Mouse (Mus musculus) gastrocnemius, postnatal 36 days (tissue): ENCODE results near the gene Cyp2d26. TPM values are rescaled to one million over a fixed set of nuclear protein-coding genes. Genes with fewer than 3 reads are reported as not detected.
A peak's percentile ranks its signal among the peaks of the same experiment; 100 is the strongest.
"Not testable (repeated sequence)": the region's sequence is repeated elsewhere in the genome, so short reads cannot be mapped to it uniquely, and the experiment has no call there.

Source experiments
- DNase-seq, 2 experiments: peaks; one replicate each; pipeline ENCODE4 v3.0.0; 2022
- intact Hi-C: fragments of 180-260 bp; cut with DNase I; formaldehyde crosslinking; loops from one replicate; pipeline ENCODE4 v1.15.1; 2025
- long read RNA-seq, 2 experiments: library from polyadenylated mRNA; stranded (forward); transcript quantifications; one replicate each; pipeline ENCODE4 v2.0.0; 2021
- total RNA-seq, 2 experiments: library from RNA; stranded (reverse); gene quantifications; 2 replicates each; pipeline ENCODE4 v1.2.3; 2021

The Cyp2d26 gene
- total RNA-seq, result not detected
- long read RNA-seq, experiment 1, result 0 reads
- long read RNA-seq, experiment 2, result 0 reads

DNA sequence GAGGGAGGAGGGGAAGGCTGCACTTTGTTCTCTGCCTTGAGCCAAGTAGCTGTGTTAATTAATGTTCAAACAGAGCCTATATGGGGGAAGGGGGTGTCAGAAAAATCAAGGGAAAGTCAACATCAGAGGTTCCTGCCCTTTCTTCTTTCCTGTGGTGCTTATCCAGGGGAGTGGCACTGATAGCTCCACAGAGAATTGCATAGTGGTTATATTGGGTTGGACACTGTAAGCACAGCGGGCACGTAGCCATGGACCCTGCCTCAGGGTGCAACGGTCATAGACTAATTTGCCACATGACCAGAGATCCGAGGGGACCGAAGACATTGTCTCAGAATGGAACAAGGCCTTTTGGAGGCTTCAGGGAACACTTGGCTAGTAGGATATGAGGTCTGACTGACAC is at the start of gene Cyp2d26:
Gene Cyp2d26, minus strand, starts transcription at position 18 of the 400 bp plus-strand sequence.
- DNase-seq, result no peak
- intact Hi-C loops, result no loop called here

DNA sequence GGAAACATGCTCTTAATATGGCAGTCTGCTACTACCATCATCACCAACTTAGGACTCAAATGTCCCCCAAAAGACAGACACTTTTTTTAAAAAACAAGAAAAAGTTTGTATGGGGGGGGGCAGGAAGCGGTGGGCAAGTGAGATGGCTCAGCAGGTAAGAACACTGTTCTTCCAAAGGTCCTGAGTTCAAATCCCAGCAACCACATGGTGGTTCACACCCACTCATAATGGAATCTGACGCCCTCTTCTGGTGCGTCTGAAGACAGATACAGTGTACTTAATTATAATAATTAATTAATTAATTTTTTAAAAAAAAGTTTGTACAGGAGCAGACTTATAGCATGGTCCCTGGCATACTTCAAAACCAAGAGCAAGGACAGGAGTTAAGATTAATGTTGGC is 45.1 kb upstream of the Cyp2d26 start:
- intact Hi-C loops, result no loop called here
- no peak for DNase-seq

DNA sequence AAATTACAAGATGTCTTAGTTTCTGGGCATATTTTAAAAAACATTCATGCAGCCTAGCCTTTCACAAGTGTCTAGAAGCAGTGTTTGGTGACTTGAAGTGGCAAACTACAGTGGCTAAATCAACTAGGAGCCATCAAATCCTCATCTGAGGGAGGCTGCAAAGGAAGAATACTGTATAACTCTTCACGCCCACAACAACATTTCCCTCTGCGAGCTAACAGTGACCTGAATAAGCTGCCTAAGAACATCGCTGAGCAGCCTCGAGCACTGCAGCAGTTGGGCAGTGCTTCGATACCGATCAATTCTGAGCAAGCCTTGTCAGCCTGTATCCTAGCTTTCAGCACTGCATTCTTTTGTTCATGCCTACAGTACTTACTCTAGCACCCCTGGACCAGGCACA is 35.8 kb upstream of the Cyp2d26 start:
- intact Hi-C loops, result no loop called here

GRCm38 (mm10) chr15:82825866-82826265 is 31.8 kb upstream of the Cyp2d26 start:
- DNase-seq, result no peak
- intact Hi-C loops, result no loop called here

More for the DNA sequence above, 35.8 kb upstream of the Cyp2d26 start:
- DNase-seq, result no peak

GRCm38 (mm10) chr15:82822347-82822746 is 28.3 kb upstream of the Cyp2d26 start:
- DNase-seq, result no peak
- intact Hi-C loops, result no loop called here

DNA sequence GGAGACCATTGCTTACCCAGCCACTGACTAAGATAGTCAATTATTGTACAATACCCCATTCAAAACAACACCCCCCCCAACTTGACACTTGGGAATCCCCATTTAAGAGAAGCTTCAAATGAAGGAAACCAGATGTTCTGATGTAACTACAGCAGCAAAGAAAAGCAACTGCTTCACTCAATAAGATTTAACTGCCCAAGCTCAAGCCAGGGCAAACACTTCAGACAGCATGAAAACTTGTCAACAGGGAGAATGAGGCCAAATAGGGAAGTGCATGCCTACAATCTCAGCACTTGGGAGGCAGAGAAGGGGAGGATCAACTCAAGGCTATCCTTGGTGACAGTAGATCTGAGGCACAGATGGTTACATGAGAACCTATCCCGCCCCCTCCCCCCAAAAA is 27.6 kb upstream of the Cyp2d26 start:
- intact Hi-C loops, result no loop called here
- no peak for DNase-seq

DNA sequence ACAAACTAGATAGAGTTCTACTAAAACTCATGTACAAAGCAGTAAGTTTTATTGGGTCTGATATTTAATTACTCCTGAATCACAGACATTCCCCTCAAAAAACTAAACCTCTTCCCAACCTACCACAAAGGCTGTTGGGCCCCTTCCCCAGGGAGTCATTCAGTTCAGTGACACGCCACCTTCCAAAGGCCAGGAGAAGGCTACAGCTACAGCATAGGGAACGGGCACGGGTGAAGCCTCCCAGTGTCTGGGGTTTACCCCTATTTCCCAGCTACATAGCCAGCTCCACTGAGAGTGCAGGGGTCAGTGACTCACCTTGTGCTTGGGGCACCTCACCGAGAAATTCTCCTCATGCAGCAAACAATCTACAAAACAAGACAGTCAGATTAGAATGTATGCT is 21.2 kb upstream of the Cyp2d26 start:
- no peak for DNase-seq
- intact Hi-C loops, result no loop called here

DNA sequence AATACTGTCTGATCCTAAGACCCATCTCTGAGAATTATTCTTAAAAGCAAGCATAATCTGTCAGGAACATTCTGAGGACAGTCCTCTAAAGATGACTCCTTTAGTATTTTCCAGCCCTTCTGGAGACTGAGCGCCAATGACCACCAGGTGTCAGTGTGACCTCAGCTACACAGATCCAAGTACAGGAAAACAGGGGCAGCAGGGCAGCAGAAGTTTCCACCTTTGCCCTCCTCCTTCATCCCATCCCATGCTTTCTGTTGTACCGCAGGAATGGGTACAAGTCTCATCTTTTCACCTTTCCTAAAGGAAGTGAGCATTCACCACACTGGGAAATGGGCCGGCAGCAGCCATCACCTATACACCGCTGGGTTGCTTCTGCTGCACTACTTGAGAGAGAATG is 20.7 kb upstream of the Cyp2d26 start:
- peak; percentile 37 to 38 for DNase-seq
- intact Hi-C loops, result loop anchor here (1.0 to 5.0 kb wide), 2 partner anchors 222 to 392 kb away; no protein-coding TSS in a partner anchor

DNA sequence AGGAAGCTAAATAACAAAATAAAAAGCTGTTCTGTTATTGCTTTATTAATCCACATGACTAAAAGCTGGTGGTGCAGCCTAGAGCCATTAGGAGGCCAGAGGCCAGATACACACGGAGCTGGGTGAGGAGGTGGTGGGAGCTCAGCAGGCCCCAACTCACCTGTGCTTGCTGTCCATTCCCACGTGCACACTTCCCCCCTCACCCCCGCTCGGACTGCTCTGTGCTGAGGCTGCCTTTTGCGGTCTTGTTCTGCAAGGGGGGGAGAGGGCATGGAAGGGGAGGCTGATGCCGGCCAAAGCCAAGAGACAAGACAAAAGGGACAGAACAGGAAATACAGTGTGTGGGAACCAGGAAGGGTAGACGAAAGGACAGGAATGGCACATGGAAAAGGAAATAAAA is 20.2 kb upstream of the Cyp2d26 start:
- DNase-seq, result no peak
- intact Hi-C loops, result loop anchor here (1.0 to 5.0 kb wide), 2 partner anchors 223 to 393 kb away; no protein-coding TSS in a partner anchor

- DNase-seq, result no peak
- intact Hi-C loops, result loop anchor here (5.0 kb wide), 1 partner anchor 397 kb away; no protein-coding TSS in a partner anchor
These were observed 16.5 kb upstream of the Cyp2d26 start for GRCm38 (mm10) chr15:82810556-82810955.

GRCm38 (mm10) chr15:82809511-82809910 is 15.4 kb upstream of the Cyp2d26 start:
- intact Hi-C loops, result no loop called here
- DNase-seq, result no peak

DNA sequence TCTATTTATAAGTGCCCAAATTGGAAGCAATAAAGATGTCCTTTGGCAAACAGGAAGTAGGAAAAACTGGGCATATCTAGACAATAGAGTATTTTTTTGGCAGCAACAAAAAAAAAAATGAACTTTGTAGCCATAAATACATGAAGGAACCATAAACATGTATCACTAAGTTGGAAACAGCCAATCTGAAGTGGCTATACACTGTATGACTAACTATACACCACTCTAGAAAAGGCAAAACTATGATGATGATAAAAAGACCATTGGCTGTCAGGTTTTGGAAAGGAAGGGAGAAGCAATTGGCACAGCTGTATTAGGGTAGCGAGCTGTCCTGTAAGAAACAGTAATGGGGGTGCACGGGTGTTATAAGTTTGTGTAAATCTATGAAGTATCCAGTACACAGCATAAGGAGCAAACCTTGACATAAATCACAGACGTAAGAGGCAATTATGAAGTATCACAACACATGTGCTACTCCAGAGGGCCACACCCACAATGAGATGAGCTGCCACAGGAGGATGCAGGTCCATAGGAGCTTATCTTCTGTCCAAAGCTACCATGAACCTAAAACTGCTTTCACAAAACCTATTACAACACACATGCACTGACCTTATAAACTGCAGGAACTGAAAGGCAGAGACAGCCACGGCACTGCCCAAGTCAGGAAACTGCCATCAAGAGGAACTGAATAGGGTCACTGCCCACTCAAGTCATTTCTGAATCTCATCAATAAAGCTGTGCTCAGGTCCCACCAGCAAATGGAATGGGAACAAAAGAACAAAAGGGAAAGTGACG is 13.1 kb upstream of the Cyp2d26 start:
- intact Hi-C loops, result no loop called here
- DNase-seq, result no peak

- DNase-seq, result peak; percentile 72 to 77
- intact Hi-C loops, result loop anchor here (2.0 kb wide), 1 partner anchor 232 kb away; no protein-coding TSS in a partner anchor
These were observed 10.9 kb upstream of the Cyp2d26 start for GRCm38 (mm10) chr15:82804708-82805639.

DNA sequence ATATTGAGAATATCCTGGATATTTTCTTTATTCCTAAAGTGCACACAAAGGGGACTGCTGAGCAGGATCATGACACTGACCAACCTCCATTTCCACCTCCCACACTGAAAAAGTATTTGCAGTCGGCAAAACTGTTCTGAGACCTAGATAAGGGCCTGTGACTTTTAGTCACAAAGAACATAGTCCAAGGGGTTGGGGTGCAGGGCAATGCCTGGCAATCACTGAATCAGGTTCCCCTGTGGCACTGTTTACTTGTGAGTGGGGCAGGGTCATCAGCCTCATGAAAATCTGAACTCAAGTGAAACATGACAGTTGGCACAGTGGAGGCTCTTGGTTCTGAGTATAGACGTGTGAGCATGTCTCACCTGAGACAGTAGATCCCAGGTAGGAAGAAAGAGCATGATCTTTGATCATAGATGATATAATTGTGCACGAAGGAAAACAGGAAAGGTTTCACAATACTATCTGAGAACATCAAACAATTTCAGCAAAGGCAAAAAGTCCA is 1.9 kb upstream of the Cyp2d26 start:
- intact Hi-C loops, result no loop called here

DNA sequence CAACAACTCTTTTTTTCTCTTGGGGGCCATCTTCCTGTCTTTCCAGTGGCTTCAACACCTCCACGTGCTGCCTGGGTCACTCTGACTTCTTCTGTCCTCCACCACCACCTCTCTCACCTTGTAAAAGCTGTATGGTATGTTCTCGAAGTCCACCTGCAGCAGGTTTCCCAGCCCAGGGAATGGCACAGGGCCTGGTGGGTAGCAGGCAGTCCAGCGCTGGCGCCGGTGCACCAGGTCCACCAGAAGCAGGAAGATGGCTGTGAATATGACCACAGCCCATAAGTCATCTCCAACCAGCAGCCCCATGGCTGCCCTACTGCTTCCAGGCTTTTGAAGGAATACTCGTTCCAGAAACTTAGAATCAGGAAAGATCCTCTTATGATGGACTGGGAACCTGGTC is 226 bp downstream of the Cyp2d26 start:
- intact Hi-C loops, result no loop called here

More for the DNA sequence above, 1.9 kb upstream of the Cyp2d26 start:
- no peak for DNase-seq

DNA sequence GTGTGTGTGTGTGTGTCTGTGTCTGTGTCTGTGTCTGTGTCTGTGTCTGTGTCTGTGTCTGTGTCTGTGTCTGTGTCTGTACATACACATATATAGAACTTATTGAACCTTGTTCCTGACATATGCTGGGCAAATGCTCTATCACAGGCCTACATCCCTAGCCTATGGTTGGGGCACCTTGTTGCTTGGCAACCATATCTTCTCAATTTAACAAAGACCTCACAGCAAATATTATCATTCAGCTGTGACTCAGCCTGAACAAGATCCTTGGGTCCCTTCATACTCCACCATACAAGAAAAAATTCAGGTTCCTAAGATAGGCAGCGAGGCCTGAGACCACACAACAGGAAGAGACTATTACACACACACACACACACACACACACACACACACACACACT is 640 bp downstream of the Cyp2d26 start:
- intact Hi-C loops, result no loop called here
- DNase-seq, result no peak

More for the DNA sequence above, 226 bp downstream of the Cyp2d26 start:
- no peak for DNase-seq

DNA sequence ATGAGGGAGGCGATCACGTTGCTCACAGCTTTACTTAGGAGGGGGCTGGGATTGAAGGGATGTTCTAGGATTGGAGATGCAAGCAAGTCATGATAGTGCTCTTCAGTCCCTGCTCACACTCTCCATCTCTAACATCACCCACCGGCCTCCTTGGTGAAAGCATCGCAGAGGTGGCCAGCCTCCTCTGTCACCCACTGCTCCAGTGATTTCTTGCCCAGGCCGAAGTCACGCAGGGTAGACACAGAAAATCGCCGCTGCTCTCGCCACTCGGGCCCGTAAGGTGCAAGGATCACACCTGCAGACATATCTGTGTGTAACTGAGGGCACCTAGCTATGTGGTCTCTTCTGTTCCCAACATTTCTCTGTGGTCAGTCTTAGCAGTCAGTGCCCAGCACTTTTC is 1.5 kb downstream of the Cyp2d26 start:
- intact Hi-C loops, result no loop called here
- DNase-seq, result no peak

- intact Hi-C loops, result no loop called here
- no peak for DNase-seq
These were observed 9.5 kb downstream of the Cyp2d26 start for GRCm38 (mm10) chr15:82784581-82784980.

- intact Hi-C loops, result no loop called here
- no peak for DNase-seq
These were observed 10.3 kb downstream of the Cyp2d26 start for GRCm38 (mm10) chr15:82783800-82784199.

DNA sequence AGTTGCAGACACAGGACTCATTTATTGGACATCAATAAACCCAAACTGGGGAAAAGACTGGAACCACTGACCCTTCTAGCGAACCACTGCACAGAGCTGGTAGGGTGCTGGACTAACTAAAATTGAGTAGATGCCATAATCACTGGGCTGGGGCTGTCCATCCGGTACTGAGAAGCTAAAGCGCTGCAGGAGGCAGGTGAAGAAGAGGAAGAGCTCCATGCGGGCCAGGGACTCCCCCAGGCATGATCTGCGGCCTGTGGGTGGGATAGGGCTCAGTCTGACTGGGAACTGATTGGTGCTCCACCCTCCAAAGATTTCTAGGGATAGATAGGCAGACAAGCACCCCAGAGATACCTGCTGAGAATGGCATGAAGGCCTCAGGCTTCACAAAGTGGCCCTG is 16.2 kb downstream of the Cyp2d26 start:
- intact Hi-C loops, DNase-seq: not testable (repeated sequence)

DNA sequence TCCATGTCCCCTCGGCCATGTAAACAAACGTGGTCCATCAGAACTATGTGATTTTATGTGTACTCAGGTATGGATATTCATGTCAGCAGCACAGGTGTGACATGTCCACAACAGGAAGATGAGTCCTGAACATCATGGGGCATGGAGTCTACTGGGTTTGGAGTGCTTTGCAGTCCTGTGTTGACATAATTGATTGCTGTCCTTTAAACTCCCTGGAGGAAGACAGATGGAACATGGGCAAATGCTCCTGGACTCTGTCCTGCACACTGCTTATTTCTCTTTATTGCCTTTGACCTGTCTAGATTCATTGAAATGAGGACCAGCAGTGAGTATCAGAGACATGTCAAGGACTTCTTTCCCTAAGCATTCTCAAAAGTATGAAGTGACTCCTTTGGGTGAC is 28.2 kb downstream of the Cyp2d26 start:
- DNase-seq, result no peak
- intact Hi-C loops, result no loop called here
